Mouse (Mus musculus) ZHBTc4 (cell line): ENCODE measurements at regions not wholly inside any gene's neighbourhood (a gene's known extent, or its start where the extent isn't known, plus 50 kb on each side); places are given as distances from the start of the nearest gene placed in this dataset.

Experiments
- DNase-seq: peaks from one replicate; pipeline ENCODE4 v3.0.0-alpha.2; 2011; ENCODE audit warnings: low read depth, low spot score

GRCm38 (mm10) chr12:16477572-16477971 lies 133.2 kb downstream of the Lpin1 start:
- peak; percentile 10 for DNase-seq

- DNase-seq = no peak
Measured at GRCm38 (mm10) chr12:16474361-16475080, 136.2 kb downstream of the Lpin1 start.

- no peak for DNase-seq
Measured at GRCm38 (mm10) chr12:16457419-16457818, 153.3 kb downstream of the Lpin1 start.

GRCm38 (mm10) chr12:16450771-16451435 lies 159.9 kb downstream of the Lpin1 start:
- DNase-seq = no peak

- no peak for DNase-seq
Measured at GRCm38 (mm10) chr12:16438717-16439116, 172.0 kb downstream of the Lpin1 start.

GRCm38 (mm10) chr12:16436961-16437360 lies 173.8 kb downstream of the Lpin1 start:
- DNase-seq = no peak

- DNase-seq = no peak
Measured at GRCm38 (mm10) chr12:16436255-16436654, 174.5 kb downstream of the Lpin1 start.

GRCm38 (mm10) chr12:16434739-16435138 lies 176.0 kb downstream of the Lpin1 start:
- DNase-seq = no peak

- no peak for DNase-seq
Measured at GRCm38 (mm10) chr12:16434225-16434624, 176.5 kb downstream of the Lpin1 start.

- no peak for DNase-seq
Measured at GRCm38 (mm10) chr12:16425980-16426379, 184.8 kb downstream of the Lpin1 start.

GRCm38 (mm10) chr12:16424526-16424925 lies 186.2 kb downstream of the Lpin1 start:
- DNase-seq = no peak

GRCm38 (mm10) chr12:16395720-16396119 lies 215.0 kb downstream of the Lpin1 start:
- no peak for DNase-seq

- no peak for DNase-seq
Measured at GRCm38 (mm10) chr12:16392851-16393250, 217.9 kb downstream of the Lpin1 start.

GRCm38 (mm10) chr12:16391630-16392269 lies 219.0 kb downstream of the Lpin1 start:
- no peak for DNase-seq

GRCm38 (mm10) chr12:16391163-16391562 lies 219.6 kb downstream of the Lpin1 start:
- no peak for DNase-seq

- DNase-seq = no peak
Measured at GRCm38 (mm10) chr12:16387035-16387434, 223.7 kb downstream of the Lpin1 start.

GRCm38 (mm10) chr12:16384396-16384795 lies 226.4 kb downstream of the Lpin1 start:
- DNase-seq = no peak

GRCm38 (mm10) chr12:16383499-16383935 lies 227.2 kb downstream of the Lpin1 start:
- DNase-seq = no peak

- no peak for DNase-seq
Measured at GRCm38 (mm10) chr12:16382417-16382988, 228.3 kb downstream of the Lpin1 start.

GRCm38 (mm10) chr12:16381026-16381425 lies 229.7 kb downstream of the Lpin1 start:
- no peak for DNase-seq

- no peak for DNase-seq
Measured at GRCm38 (mm10) chr12:16380346-16380745, 230.4 kb downstream of the Lpin1 start.

- DNase-seq = no peak
Measured at GRCm38 (mm10) chr12:16379415-16379814, 231.4 kb downstream of the Lpin1 start.
